In the genomic region with DNA sequence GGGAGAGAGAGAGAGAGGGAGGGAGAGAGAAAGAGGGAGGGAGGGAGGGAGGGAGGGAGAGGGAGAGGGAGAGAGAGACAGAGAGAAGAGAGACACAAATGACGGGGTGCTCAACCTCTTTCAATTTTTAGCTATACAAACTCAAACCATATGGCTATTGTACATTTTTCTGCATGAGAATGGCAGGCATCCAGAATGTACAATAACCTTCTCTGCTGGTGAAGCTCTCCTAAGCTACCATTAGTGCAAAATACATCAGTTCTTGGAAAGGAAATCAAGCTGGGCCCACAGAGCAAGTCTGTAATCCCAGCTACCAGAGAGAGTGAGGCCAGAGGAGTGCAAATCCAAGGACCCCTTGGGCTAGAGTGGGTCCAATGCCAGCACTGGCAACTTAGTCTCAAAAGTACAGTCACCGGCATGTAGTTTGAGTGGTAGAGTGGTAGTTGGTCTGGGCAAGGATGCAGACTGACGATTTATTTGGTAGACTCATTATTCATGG, we compare ENCODE assay signal across 21 mouse cellular contexts. TPM values are rescaled to one million over a fixed set of nuclear protein-coding genes. Genes with fewer than 3 reads are reported as not detected.
DNase-seq lines count a peak whose midpoint lies in the region; ATAC-seq and TF ChIP-seq lines count a peak whose summit lies in the region.
"Had no signal": no experiment of that assay in that cellular context is flagged by ENCODE, and none has a peak within 500 bp of the region (broad histone marks: within the 10 kb centered on the region; RNA-seq: fewer than 3 reads in every experiment).

No protein-coding gene starts in this region.

- no peaks in the 10 kb centered on the region for H3K36me3 ChIP-seq in forebrain, embryonic 15.5 days
- peaks cover 8% of the 10 kb centered on the region; the same call in 1 of the 2 replicates for H3K36me3 ChIP-seq in forebrain, embryonic 12.5 days (replicated peaks)
- H3K36me3 ChIP-seq in limb, embryonic 14.5 days (ENCODE audit: control insufficient read depth, insufficient read depth, low read length), result peaks cover 4% of the 10 kb centered on the region; the same call in 1 of the 2 replicates

- no peak overlapping the region for H3K4me2 ChIP-seq in forebrain, embryonic 15.5 days (replicated peaks)
- no peak overlapping the region for H3K4me2 ChIP-seq in forebrain, embryonic 12.5 days
- no peak overlapping the region for H3K4me2 ChIP-seq in limb, embryonic 14.5 days (replicated peaks; ENCODE audit: low read depth, low read length, severe bottlenecking)
- H3K4me2 ChIP-seq: kidney, embryonic 15.5 days; midbrain, embryonic 12.5 days had no signal

- no peak for DNase-seq in layer of hippocampus, adult 2 months (ENCODE audit: low spot score in 2 of 2)
- no peak for DNase-seq in layer of hippocampus, postnatal 14 days (ENCODE audit: low spot score in 2 of 2)
- DNase-seq in brain, embryonic 14.5 days (ENCODE audit: low read depth), result peak; percentile 39
- DNase-seq in limb, embryonic 14.5 days (ENCODE audit: low spot score), result peak; percentile 84
- DNase-seq in urinary bladder, postnatal 25 days (ENCODE audit: low spot score), result no peak
- DNase-seq: adrenal gland, postnatal 10 days; gastrocnemius, postnatal 36 days; heart, postnatal 14 days; liver; lung, adult 18-20 months; lung, postnatal 36 days; retina, postnatal 1 day; thymus, postnatal 4 days had no signal

- no peak for TF ChIP-seq CTCF in layer of hippocampus, adult 2 months (conservative IDR thresholded peaks at IDR 0.05)
- no peak for TF ChIP-seq CTCF in brain, embryonic 14.5 days (IDR thresholded peaks at IDR 0.05; ENCODE audit: borderline replicate concordance, extremely low read depth, insufficient read depth, insufficient read length)

- ATAC-seq in forebrain, embryonic 15.5 days (replicated peaks), result no peak
- ATAC-seq in forebrain, embryonic 12.5 days (ENCODE audit: low FRiP score), result no peak
- ATAC-seq in limb, embryonic 14.5 days (ENCODE audit: low FRiP score, low read depth), result peak; percentile 25; the same call in 1 of the 2 replicates
- ATAC-seq: CD4-positive, CD25-positive, alpha-beta regulatory T cell, adult 4 months; inflammation-experienced regulatory T-cells, adult 6 months had no signal

- no peak for TF ChIP-seq POLR2A in brain, embryonic 14.5 days (IDR thresholded peaks at IDR 0.05; ENCODE audit: borderline replicate concordance, extremely low read depth, insufficient read depth, insufficient read length, poor library complexity, severe bottlenecking)
- no peak for TF ChIP-seq POLR2A in limb, embryonic 14.5 days (IDR thresholded peaks at IDR 0.05; ENCODE audit: borderline replicate concordance, extremely low read depth, insufficient read depth, insufficient read length)

- no peaks in the 10 kb centered on the region for H3K9me3 ChIP-seq in forebrain, embryonic 15.5 days
- no peaks in the 10 kb centered on the region for H3K9me3 ChIP-seq in forebrain, embryonic 12.5 days
- H3K9me3 ChIP-seq in limb, embryonic 14.5 days (ENCODE audit: control insufficient read depth, low read length), result no peaks in the 10 kb centered on the region
- H3K9me3 ChIP-seq: heart, embryonic 10.5 days; kidney, embryonic 15.5 days; midbrain, embryonic 12.5 days had no signal

- H3K27ac ChIP-seq in forebrain, embryonic 15.5 days (replicated peaks), result peak overlapping the region; percentile 46
- H3K27ac ChIP-seq in forebrain, embryonic 12.5 days, result no peak overlapping the region
- 0 out of 2 replicates have a peak overlapping the region, but pooled peaks have one; percentile 20 for H3K27ac ChIP-seq in layer of hippocampus, adult 2 months
- peak overlapping the region; percentile 59 for H3K27ac ChIP-seq in limb, embryonic 14.5 days (replicated peaks; ENCODE audit: low read depth, low read length)
- H3K27ac ChIP-seq: heart, embryonic 10.5 days; kidney, embryonic 15.5 days; midbrain, embryonic 12.5 days had no signal

- no peaks in the 10 kb centered on the region for H3K27me3 ChIP-seq in forebrain, embryonic 15.5 days
- H3K27me3 ChIP-seq in forebrain, embryonic 12.5 days, result no peaks in the 10 kb centered on the region
- H3K27me3 ChIP-seq in limb, embryonic 14.5 days (ENCODE audit: control insufficient read depth, insufficient read depth, low read length), result no peaks in the 10 kb centered on the region
- H3K27me3 ChIP-seq: kidney, embryonic 15.5 days; midbrain, embryonic 12.5 days had no signal

- H3K4me1 ChIP-seq in forebrain, embryonic 15.5 days, result 0 out of 2 replicates have a peak, but pooled peaks cover 2% of the 10 kb centered on the region
- no peaks in the 10 kb centered on the region for H3K4me1 ChIP-seq in forebrain, embryonic 12.5 days
- peaks cover 15% of the 10 kb centered on the region; the same call in 1 of the 2 replicates for H3K4me1 ChIP-seq in limb, embryonic 14.5 days (ENCODE audit: control insufficient read depth, insufficient read depth, low read length)
- H3K4me1 ChIP-seq: midbrain, embryonic 12.5 days had no signal

- WGBS in forebrain, embryonic 15.5 days, result 58% methylated on average over 3 of the region's 3 CpGs
- WGBS in forebrain, embryonic 12.5 days, result 80% methylated on average over 3 of the region's 3 CpGs
- WGBS in limb, embryonic 14.5 days, result 59% methylated on average over 3 of the region's 3 CpGs

- no peak overlapping the region for H3K9ac ChIP-seq in forebrain, embryonic 15.5 days (replicated peaks)
- no peak overlapping the region for H3K9ac ChIP-seq in forebrain, embryonic 12.5 days
- no peak overlapping the region for H3K9ac ChIP-seq in limb, embryonic 14.5 days (ENCODE audit: low read depth, low read length, severe bottlenecking)
- H3K9ac ChIP-seq: kidney, embryonic 15.5 days; midbrain, embryonic 12.5 days had no signal

- H3K4me3 ChIP-seq in forebrain, embryonic 15.5 days, result no peak overlapping the region
- H3K4me3 ChIP-seq in forebrain, embryonic 12.5 days (replicated peaks), result no peak overlapping the region
- H3K4me3 ChIP-seq in layer of hippocampus, adult 2 months, result no peak overlapping the region
- H3K4me3 ChIP-seq in limb, embryonic 14.5 days (replicated peaks; ENCODE audit: low read length), result no peak overlapping the region
- H3K4me3 ChIP-seq: heart, embryonic 10.5 days; kidney, embryonic 15.5 days; midbrain, embryonic 12.5 days; myocyte had no signal

RNA-seq across cellular contexts. Expression of gene E2f3, which starts 42.3 kb away (rescaled TPM):
- polyA plus RNA-seq in forebrain, embryonic 15.5 days (2015; fragmentation: Nextera tagmentation; extraction: Ambion mirVana), result 7.5 and 8.5 TPM in 2 replicates
- polyA plus RNA-seq in forebrain, embryonic 12.5 days (2016; fragmentation: Nextera tagmentation; extraction: Ambion mirVana), result 20.9 and 23.1 TPM in 2 replicates
- 10 to 100 TPM; 24.6 to 25.2 TPM for total RNA-seq in layer of hippocampus, adult 2 months (2021)
- 10 to 100 TPM; 26.7 to 27.4 TPM for total RNA-seq in layer of hippocampus, postnatal 14 days (2021)
- polyA plus RNA-seq in brain, embryonic 14.5 days (2012; rRNA removed), result 14.0 and 16.6 TPM in 2 replicates
- polyA plus RNA-seq in limb, embryonic 14.5 days (2012; rRNA removed), result 23.6 and 23.8 TPM in 2 replicates
- 10.2 and 11.1 TPM in 2 replicates for polyA plus RNA-seq in limb, embryonic 14.5 days (2014; fragmentation: Nextera tagmentation; extraction: Ambion mirVana)

Comparison
In these comparisons a context has a peak if more than half of its experiments do, and no peak if none do; other contexts are left out.
1. DNase-seq: peak in brain, embryonic 14.5 days (single experiment) and limb, embryonic 14.5 days (single experiment); none in layer of hippocampus, adult 2 months (0 of 2), layer of hippocampus, postnatal 14 days (0 of 2) and urinary bladder, postnatal 25 days (single experiment).